Mouse (Mus musculus): ENCODE results near the gene Mpzl2.

The Mpzl2 gene

GRCm38 (mm10) chr9:45084556-45084955, 45.0 kb downstream of the Mpzl2 start:
- no peak for DNase-seq (ENCODE audit: extremely low read depth, insufficient read length, low spot score)

DNA sequence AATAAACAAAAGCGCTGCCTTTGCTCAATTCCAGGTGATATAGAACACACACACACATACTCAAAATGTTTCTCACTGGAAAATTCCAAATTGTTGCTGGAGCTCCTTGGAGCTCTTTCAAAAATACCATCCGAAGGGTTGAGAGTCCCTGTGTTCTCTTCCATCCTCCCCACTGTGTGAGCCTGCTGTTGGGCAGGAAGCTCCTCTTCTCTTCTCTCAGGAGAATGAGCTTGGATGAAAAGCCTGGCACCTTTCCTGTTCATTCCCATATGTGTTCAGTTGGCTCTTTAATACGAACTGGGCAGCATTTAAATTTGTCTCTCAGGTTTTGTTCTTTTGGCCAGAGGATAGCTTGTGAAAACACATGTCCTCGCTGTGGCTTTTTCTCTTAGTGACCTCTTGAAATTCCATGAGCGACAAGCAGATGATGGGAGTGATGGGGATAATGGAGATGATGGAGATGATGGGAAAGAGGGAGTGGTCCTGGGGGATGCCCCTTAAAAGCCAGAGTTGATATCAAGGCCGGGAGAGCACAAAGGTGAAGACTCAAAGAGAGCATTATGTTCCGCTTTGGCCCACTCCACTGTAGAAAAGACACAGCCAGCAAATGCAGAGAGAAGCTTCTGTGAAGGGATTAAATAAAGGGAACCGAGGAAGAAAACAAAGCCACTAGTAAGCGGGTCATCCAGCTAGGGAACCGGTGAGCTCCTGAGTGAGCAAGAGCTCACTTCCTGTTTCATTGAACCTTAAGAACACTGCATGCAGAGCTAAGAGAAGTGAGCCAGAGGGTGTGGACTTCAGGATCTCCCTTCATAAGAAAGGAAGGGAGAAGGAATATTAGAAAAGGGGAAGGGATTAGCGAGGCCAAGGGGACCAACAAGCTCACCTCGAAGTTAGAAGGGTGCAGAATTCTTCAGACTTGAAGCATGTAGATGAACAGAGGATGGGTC, 46.4 kb downstream of the Mpzl2 start:
- DNase-seq (ENCODE audit: extremely low read depth, insufficient read length, low spot score): no peak

DNA sequence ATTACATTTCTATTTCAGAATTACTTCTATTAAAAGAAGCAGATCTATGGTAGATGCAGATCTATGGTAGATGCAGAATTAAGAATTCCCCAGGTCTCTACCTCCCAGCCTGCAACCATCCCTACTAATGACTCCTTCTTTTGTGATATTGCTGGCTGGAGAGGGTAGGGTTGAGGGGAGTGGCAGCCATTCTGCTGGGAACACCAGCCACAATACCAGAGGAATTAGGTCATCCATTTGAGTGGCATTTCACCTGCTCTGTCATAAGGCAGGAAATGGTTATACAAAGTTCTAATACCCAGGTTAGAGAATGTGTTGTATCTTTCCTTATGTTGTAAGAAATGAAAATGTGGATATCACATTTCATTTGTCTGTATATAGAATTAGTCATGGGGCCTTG, 48.4 kb downstream of the Mpzl2 start:
- no peak for DNase-seq (ENCODE audit: extremely low read depth, insufficient read length, low spot score)

DNA sequence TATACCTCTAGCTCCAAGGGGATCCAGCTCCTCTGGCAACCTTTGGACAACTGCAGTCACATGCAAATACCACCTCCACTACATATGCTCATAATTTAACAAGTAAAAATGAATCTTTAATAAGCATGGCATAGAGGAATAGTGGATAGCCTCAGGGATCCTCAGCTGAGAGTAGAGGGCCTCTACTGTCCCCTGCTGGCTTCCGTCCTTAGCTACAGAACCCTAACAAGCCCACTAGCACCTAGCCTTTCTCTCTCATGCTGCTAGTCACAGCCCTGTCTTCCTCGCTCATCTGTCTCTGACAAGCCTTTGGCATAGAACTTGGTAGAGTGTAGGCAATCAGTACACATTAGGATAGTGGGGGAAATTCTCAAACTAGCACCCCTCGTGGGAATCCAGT, 51.2 kb downstream of the Mpzl2 start:
- DNase-seq (ENCODE audit: extremely low read depth, insufficient read length, low spot score): no peak

GRCm38 (mm10) chr9:45092641-45093040, 53.0 kb downstream of the Mpzl2 start:
- DNase-seq (ENCODE audit: extremely low read depth, insufficient read length, low spot score): no peak

DNA sequence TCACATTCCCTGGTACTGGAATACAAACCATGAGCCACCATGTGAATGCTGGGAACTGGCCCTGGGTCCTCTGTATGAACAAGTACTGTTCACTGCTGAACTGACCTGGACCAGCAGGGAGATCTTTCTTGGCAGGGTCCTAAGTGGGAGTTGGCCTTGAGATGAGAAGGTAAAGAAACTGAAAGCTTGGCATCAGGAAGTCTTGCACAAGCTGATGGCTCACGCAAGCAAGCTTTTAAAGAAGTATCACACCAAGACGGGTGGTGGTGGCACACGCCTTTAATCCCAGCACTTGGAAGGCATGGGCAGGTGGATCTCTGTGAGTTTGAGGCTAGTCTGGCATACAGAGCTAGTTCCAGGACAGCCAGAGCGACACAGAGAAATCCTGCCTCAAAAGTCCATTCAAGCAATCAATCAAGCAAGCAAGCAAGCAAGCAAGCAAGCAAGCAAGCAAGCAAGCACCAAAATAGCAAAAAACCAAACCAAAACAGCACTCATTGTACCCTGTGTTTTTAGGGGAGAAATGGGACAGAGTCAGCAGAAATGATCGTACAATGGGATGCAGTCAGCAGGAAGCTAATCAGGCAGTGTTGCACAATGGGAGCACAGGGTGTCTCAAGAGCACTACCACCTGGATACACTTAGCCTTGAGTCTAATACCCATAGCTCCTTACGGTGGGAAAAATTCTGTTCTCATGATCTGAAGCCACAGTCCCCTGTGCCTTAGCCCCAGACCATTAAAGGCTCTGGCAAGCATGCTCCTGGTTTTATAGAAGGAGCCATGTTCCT, 55.7 kb downstream of the Mpzl2 start:
- DNase-seq (ENCODE audit: extremely low read depth, insufficient read length, low spot score): no peak

- no peak for DNase-seq (ENCODE audit: extremely low read depth, insufficient read length, low spot score)
These were observed 58.3 kb downstream of the Mpzl2 start for GRCm38 (mm10) chr9:45097877-45098276.

DNA sequence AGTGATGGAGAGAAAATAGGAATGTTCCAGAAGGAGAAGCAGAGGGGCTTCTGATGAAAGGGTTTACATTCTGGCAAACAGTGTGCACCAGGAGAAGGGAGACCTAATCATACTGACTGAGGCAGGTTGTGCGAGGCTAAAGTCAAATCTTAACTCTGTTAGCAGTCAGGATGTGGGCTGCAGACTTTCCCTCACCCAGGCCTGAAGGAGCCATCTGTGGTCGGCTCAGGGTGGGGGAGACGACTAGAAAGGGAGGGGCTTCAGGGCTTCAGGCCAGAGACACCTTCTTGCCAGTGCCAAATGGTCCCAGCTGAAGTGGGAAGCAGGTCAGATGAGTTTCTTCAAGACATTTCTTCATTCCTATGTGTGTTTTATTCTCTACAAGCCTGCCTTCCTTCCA, 58.8 kb downstream of the Mpzl2 start:
- DNase-seq (ENCODE audit: extremely low read depth, insufficient read length, low spot score): no peak

DNA sequence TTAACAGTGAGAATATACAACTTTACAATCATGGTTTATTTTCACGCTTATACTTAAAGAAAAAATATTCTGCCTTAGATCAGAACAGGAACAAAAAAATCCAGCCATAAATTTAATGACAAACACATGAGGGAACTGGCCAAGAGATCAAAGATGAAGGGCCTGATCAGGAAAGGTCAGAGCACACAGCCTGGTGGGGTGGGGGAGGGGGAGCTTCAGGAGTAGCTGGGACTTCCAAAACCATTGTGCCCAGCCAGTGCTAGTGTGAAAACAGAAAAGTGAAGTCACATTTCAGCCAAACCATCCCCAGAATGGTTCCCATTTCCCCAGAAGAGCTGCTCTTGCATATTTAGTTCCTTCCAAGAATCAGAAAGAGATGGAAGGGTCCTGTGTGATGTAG, 62.9 kb downstream of the Mpzl2 start:
- no peak for DNase-seq (ENCODE audit: extremely low read depth, insufficient read length, low spot score)

DNA sequence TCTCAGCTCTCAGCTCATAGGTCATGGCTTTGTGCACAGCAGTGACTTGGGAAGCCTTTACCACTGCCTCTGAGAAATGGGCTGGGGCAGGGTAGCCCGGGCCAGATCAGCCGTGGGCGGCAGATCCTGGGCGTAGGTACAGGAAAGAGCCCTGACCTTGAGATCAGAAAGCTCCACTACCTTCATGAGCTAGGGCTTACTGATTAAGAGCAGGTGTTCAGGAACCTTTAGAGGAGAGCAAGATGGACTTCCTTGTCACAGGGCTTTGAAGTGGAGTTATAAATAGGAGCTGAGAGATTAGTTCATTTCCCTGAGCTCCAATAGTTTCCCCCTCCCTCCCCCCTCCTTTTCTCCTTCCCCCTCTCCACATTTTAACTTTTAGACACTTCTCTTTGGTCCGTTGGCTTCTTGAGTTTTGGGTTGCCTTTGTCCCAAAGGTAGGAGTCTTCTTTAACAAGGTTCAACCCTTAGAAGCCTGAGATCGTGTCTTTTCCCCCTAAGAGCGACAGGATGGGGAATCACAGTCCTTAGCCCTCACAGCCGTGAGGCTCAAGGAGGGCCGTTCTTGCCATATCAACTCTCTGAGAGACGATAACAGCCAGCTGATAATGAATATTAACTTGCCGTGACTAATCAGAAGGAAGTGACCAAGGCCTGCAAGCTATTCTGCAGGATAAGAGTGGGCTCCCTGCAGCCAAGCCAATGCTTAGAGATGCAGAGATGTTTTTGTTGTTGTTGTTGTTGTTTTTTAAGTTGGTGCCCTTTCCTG, 63.8 kb downstream of the Mpzl2 start:
- DNase-seq (ENCODE audit: extremely low read depth, insufficient read length, low spot score): no peak
